Mouse (Mus musculus): ENCODE results near the gene Slc45a1. TPM values are rescaled to one million over a fixed set of nuclear protein-coding genes. Genes with fewer than 3 reads are reported as not detected.

Gene Slc45a1
- total RNA-seq, 2 experiments from 2014 or later, result not detected

DNA sequence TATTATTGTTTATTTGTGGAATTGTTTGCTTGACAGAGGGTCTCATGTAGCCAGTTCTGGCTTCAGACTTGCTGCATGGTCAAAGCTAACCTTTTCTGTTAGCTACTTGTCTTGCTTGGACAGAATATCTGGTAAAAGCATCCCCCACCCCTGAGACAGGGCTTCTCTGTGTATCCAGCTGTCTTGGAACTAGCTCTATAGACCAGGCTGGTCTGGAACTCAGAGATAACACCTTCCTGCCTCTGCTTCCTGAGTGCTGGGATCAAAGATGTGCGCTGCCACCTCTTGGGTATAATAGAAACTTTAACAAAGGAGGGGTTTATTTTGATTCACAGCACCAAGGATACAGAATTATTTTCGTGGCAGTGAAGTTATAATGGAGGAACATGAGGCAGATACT lies 66.2 kb downstream of the Slc45a1 start:
- ATAC-seq (replicated peaks; ENCODE audit: low FRiP score, poor library complexity, severe bottlenecking), result no peak

DNA sequence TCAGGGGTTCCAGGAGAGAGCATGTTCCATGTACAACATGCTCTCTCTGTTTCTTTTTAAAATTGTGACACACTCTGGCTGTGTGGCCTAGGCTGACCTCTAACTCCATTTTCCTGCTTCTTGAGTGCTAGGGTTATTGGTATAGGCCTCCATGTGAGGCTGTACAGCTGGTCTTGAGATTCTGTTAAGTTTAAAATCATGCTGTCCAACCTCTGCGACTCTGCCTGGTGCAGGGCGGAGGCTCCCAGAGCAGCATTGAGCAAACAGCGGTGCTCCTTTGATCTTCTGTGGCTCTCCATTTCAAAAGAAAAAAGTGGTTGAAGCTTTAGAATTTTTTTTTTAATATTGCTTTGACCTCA lies 68.2 kb downstream of the Slc45a1 start:
- no peak for ATAC-seq (replicated peaks; ENCODE audit: low FRiP score, poor library complexity, severe bottlenecking)

DNA sequence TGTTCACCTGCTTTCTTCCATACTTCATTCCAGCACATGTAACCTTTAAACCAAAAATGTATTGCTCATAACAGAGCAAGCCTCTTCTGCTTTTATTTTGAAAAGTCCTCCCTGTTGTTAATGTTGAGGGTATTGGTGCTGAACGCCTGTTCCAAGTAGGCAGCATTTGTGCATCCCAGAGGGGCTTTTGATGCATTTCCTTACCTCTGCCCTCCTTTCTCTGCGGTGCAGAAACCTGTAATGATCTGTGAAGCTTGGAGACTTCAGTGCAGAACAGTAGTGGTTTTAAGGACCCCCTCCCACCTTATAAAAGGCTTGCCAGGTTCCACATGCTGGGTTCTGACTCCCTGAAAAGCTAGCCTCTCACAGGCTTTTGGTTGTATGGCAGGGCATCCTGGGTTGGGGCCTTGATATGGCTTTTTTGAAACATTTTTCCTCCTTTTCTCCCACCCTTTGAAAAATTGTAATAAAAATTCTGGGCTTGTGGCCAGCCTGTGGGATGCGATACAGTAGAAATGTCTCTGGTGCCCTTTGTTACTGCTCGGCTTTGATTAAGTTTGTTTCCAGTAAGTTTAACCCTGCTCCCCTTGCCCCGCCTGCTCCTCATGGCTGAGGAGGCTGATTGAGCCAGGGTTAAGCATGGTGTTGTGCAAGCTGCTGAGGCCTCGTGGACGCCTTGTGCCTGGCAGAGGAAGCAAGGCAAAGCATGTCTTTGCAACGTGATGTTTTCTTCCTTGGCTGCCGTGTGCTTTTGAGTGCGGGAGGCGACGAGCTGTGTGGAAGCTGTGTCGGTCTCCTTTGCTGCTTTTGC lies 68.8 kb downstream of the Slc45a1 start:
- no peak for ATAC-seq (replicated peaks; ENCODE audit: low FRiP score, poor library complexity, severe bottlenecking)

DNA sequence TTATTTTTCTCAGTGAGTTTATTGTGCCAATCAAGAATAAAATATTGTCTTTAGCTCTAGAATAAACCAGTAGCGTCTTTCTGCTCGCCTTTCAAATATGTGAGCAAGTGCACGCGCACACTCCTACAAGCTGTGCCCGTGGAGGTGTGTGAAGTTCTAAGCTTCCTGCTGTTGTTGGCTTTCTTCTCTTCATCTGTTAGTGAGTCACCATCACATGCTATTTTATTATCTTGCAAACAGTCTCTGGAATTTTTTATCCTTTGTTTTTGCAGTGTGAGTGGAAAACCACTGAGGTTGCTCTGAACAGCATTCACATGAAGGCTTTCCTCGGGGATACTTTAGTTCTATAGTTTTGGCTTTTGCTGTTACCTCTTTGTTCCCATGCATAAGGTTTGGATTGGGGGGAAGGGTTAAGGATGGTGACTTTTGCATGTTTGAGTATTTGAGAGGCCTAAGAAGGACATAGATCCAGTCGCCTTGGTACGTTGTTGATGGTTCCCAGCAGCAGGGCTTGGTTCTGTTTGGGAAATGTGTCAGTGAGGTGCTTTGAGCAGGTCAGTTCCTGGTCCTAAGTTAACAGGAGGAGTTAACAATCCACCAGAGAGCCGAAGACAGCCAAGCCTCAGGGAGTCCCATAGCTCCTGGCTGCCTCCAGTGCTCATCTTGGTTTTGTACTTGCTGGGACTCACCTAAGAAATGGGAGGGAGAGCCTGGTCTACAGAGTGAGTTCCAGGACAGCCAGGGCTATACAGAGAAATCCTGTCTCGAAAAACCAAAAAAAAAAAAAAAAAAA lies 69.8 kb downstream of the Slc45a1 start:
- no peak for ATAC-seq (replicated peaks; ENCODE audit: low FRiP score, poor library complexity, severe bottlenecking)

Other genes starting within 250 kb of the Slc45a1 start
- not detected in 2 replicates for gene Errfi1, start 201.7 kb upstream of the Slc45a1 start, total RNA-seq (2015; ENCODE audit: low replicate concordance)
- 0.56 TPM in 1 of 2 replicates, not detected in the other for gene Errfi1, start 201.7 kb upstream of the Slc45a1 start, total RNA-seq (2017; ENCODE audit: low replicate concordance)